Mouse (Mus musculus) ZHBTc4 (cell line): ENCODE data around the gene Psmd14.

ENCODE experiments used
- DNase-seq: peaks from one replicate; pipeline ENCODE4 v3.0.0-alpha.2; 2011; ENCODE audit warnings: low read depth, low spot score

Psmd14 gene

DNA sequence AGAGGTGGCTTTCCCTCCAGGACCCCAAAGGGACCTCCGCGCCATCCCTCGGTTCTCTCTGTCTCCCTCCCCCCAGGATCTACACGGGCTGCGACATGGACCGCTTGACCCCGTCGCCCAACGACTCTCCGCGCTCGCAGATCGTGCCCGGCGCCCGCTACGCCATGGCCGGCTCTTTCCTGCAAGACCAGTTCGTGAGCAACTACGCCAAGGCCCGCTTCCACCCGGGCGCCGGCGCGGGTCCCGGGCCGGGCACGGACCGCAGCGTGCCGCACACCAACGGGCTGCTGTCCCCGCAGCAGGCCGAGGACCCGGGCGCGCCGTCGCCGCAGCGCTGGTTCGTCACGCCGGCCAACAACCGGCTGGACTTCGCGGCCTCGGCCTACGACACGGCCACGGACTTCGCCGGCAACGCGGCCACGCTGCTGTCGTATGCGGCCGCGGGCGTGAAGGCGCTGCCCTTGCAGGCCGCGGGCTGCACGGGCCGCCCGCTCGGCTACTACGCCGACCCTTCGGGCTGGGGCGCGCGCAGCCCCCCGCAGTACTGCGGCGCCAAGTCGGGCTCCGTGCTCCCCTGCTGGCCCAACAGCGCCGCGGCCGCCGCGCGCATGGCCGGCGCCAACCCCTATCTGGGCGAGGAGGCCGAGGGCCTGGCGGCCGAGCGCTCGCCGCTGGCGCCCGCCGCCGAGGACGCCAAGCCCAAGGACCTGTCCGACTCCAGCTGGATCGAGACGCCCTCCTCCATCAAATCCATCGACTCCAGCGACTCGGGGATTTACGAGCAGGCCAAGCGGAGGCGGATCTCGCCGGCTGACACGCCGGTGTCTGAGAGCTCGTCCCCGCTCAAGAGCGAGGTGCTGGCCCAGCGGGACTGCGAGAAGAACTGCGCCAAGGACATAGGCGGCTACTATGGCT is 100.3 kb downstream of the Psmd14 start:
- DNase-seq: peak; percentile 72

DNA sequence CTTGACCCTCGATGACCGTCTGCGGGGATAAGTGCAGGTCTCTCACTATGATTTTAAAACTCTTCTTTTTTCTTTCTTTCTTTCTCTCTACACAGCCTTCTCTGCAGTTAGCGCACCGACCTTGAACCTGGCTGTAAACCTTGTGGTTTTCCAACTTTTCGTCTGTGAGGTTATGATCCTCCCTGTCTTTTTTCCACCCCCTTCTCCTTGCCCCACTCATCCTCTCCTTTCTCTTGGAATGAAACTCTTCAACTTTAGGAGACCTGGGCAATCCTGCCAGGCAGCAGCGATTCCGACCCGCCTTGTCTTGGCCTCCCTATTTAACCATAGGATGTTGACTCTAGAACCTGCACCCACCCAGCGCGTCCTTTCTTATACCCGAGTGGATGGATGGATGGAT is 101.0 kb downstream of the Psmd14 start:
- DNase-seq: peak; percentile 26

DNA sequence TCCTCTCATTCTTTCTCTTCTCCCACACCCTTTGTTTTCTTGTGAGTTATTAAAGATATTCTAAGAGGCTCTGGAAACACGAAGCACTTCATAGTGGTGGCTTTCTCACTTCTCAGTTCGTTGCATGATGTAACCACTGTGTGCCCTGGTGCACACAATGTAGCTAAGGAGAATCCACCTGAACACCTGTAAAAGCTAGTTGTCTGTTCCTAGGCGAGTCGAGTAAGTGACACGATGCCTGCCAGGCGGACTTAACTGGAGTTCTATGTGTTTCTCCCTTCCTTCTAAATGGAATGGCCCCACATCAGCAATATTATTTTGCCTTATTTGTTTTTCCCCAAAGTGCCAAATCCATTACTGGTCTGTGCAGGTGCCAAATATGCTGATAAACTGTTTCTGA is 101.6 kb downstream of the Psmd14 start:
- DNase-seq: no peak

DNA sequence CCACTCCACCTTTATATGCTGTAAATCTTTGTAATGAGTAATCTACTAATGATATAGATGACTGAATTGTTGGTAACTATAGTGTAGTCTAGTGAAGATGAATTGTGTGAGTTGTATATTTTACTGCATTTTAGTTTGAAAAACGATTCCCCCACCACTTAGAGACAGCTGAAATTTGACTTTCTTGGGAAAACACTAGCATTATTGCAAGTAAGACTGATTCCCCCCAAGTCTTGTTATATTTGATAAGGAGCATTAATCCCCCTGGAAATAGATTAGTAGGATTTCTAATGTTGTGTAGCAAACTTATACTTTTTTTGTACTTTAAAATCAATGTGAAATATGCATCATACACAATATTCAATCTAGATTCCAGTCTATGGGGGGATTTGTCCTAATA is 102.0 kb downstream of the Psmd14 start:
- no peak for DNase-seq

DNA sequence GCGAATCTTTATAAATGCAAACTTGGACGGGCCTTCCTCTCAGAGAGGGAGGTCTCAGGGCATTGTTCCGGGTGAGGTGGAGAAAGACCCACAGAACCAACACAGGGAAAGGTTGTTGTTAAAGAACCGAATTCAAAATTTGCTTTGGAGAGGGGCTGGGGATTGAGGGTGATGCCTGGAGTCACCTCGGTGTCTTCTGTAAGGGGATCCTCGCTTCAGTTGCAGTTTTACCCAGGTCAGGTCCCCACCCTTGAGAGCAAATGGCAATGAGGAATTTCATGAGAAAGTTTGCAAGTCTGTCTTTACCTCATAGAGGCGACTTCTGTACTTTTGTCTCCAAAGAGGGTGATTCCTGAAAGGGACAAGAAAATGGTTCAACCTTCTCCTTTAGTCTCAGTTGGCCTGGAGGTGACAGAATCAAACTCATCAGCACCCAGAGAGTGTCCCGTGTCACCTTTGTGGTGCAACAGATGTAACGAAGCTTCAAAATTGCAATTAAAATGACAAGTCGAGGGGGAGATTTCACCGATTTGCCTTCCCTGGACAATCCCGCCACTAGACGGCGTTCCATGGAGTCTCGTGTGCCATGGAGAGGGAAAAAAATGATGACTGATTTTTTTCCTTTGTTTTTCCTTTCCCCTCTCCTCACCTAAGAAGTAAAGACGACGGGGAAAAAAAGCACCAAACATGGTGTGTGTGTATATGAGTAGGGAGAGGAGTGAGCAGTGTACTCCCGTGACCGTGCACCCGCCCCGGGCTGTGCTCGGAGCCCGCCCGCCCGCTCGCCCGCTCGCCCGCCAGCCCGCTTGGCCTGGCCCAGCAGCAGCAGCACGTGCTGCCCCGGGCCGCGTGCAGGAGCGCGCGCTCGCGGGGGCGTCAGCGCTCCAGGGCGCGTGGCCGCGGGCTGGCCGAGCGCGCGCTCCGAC is 103.3 kb downstream of the Psmd14 start:
- DNase-seq: peak; percentile 48

DNA sequence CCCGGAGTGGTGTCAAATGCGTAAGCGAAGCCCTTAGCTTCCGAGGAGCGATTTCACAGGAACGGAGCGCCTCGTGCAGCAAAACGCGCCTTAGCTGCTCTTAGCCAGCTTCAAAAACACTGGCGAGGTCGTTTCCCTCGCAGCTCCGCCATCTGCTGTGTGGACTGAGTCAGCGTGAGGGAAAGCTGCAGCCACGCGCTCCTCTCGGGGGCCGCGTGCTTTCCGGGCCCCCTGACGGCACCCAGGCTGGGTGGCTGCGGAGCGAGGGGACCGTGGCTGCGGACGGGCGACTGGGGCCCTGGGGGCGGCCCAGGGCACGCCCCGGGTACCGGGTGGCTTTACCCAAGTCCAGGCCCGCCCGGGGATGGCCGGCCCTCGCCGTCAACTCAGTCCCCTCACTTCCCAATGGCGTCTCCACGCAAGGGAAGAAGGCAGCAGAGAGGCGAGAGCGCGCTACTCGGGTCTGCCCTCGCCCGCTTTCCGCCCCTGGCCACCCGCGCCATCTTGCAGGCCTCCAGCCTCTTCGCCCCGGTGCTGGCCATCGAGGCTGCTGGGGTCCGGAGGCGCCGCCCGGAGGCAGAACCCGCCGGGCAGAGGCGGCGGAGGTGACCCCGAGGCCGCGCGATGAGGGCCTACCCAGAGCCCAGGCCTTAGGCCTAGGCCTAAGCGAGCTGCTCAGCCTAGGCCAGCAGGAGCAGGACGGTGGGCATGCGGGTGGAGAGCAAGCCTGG is 104.3 kb downstream of the Psmd14 start:
- peak; percentile 78 for DNase-seq

DNA sequence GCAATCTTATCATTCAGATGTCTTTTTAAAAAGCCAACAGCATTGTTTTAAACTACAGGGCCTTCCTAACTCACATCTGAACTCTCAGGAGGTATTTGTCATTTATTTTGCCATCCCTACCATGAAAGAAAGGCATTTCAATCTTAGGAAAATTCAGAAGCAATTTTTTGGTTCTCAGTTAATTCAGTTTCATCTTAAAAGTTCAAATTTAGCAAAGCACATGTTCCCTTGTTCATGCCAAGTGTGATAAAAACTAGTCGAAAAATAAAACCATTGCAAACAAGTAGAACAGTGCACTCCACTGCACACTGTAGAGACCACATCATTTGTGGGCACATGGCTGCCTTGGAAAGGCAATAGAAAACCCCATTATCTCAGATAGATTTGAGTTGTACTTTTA is 106.7 kb downstream of the Psmd14 start:
- DNase-seq: no peak

DNA sequence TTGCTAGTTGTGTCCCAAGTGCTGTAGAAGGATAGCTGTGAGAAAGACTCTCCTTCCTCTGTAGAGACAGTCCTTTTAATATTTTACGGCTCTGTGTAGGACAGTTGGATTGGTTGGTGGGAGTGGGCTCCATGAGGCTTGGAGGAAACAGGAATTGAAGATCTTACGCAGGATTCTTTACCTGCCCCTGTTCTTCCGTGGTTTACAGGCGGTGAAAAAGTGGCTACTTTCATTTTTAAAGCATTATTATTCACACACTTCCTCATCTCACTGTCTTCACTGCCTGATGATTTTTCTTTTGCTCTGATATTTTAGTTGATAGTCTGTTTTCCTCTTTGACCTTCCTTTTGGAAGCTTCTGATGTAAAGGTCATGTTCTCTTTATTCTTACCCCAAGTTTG is 108.7 kb downstream of the Psmd14 start:
- DNase-seq: no peak

DNA sequence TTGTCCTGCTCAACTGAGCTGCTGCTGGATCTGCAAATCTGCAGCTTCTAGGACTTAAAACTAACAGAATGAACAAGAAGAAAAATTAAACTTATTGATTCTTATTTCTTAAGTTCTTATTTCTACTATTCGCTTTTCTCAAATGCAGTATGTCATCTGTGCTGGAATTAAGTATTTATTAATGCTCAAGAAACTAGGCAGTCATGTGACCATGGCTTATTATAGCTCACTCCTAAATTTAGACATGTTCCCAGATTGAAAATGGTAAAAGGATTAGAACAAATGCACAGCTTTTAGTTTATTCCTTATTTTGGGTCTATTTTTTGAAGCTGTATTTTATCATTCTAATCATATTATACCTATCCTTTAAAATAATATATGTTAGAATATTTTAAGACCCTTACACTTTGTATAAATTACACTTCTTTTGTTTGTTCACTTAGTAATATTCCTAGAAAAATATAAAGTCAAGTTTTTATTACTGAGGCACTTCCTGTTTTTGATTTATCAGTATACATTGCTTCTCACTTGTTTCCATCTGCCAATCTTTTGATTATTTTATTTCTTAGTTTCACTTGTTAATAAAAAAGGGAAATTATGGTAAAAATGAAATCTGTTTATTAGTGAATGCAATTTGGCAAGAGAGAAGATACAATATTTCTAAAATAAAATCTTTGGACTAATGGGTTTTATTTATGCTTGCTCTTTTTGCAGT is 112.1 kb downstream of the Psmd14 start:
- DNase-seq: no peak

DNA sequence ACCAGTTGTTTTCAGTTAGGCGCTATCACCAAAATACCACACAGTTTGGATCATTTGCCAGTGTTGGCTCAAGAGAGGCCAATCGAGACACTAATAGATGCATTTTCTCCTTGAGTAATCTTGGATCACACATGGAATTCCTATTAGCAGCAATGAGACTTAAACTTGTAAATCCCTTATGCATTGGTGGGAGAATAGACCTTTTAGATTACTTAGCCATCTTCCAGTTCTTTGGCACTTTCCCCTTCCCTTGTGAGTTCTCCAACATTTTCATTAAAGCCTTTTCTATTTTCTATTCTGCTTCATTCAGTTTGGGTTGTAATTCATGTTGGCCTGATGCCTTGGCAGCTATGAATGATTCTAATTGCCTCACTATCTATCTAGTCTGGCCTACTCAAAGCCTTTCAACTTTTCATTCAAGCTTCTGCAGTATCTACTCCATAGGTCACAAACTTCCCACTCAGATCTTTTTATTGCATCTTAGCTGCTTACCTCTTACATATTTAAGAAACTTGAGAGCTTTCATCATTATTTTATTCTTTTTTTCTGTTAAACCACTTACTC is 125.8 kb downstream of the Psmd14 start:
- DNase-seq: no peak
